Mouse (Mus musculus) neural tube, embryonic 11.5 days (tissue): ENCODE results near the gene A630095N17Rik. TPM values are rescaled to one million over a fixed set of nuclear protein-coding genes. Genes with fewer than 3 reads are reported as not detected.

Source experiments
- ATAC-seq: fragments of 200-750 bp; cut with Nextera tagmentation; 2 replicates; pipeline ENCODE4 v1.8.0; 2017; ENCODE audit warnings: moderate number of reproducible peaks, mild to moderate bottlenecking, moderate TSS enrichment, moderate library complexity; ENCODE audit not compliant: insufficient read depth, low FRiP score, low TSS enrichment
- DNase-seq: peaks from one replicate; pipeline ENCODE4 v3.0.0-alpha.2; 2015; ENCODE audit warnings: low spot score
- H3K27ac ChIP-seq: fragments of 300-500 bp; sonication (generic); 2 replicates; pipeline ENCODE4 v1.5.1; 2014; ENCODE audit warnings: low read depth, mild to moderate bottlenecking, low read length
- H3K27me3 ChIP-seq: fragments of 300-500 bp; sonication (generic); 2 replicates; pipeline ENCODE4 v1.6.1; 2014; ENCODE audit warnings: mild to moderate bottlenecking, low read length, mixed read lengths; ENCODE audit not compliant: control insufficient read depth, insufficient read depth
- H3K36me3 ChIP-seq: fragments of 300-500 bp; sonication (generic); 2 replicates; pipeline ENCODE4 v1.6.1; 2014; ENCODE audit warnings: mild to moderate bottlenecking, low read length, moderate library complexity, mixed read lengths; ENCODE audit not compliant: control insufficient read depth, insufficient read depth
- H3K4me1 ChIP-seq: fragments of 300-500 bp; sonication (generic); 2 replicates; pipeline ENCODE4 v1.6.1; 2014; ENCODE audit warnings: low read length, mixed read lengths; ENCODE audit not compliant: control insufficient read depth, insufficient read depth
- H3K4me2 ChIP-seq: fragments of 300-500 bp; sonication (generic); 2 replicates; pipeline ENCODE4 v1.6.1; 2014; ENCODE audit warnings: low read depth, mild to moderate bottlenecking, moderate library complexity
- H3K4me3 ChIP-seq: fragments of 300-500 bp; sonication (generic); 2 replicates; pipeline ENCODE4 v1.5.1; 2014; ENCODE audit warnings: low read depth, low read length
- H3K9ac ChIP-seq: fragments of 300-500 bp; sonication (generic); 2 replicates; pipeline ENCODE4 v1.6.1; 2014; ENCODE audit warnings: mild to moderate bottlenecking, low read length
- H3K9me3 ChIP-seq: fragments of 300-500 bp; sonication (generic); 2 replicates; pipeline ENCODE4 v1.6.1; 2016; ENCODE audit warnings: low read length; ENCODE audit not compliant: control insufficient read depth
- WGBS: fragments of 180-500 bp; shearing (Covaris S2); extraction: QIAGEN DNeasy Blood & Tissue Kit; methylation state at CpG from one replicate; pipeline ENCODE4 v1.1.7; 2014; 5-methylcytosine and 5-hydroxymethylcytosine counted together
- polyA plus RNA-seq: library from polyadenylated mRNA; unstranded; fragments of >200 nt; fragmentation: Nextera tagmentation; extraction: Ambion mirVana; gene quantifications from 2 replicates; pipeline ENCODE4 v1.2.1, GENCODE M21; 2014

Gene A630095N17Rik
- polyA plus RNA-seq, 1 experiment from 2014 or later = not detected

DNA sequence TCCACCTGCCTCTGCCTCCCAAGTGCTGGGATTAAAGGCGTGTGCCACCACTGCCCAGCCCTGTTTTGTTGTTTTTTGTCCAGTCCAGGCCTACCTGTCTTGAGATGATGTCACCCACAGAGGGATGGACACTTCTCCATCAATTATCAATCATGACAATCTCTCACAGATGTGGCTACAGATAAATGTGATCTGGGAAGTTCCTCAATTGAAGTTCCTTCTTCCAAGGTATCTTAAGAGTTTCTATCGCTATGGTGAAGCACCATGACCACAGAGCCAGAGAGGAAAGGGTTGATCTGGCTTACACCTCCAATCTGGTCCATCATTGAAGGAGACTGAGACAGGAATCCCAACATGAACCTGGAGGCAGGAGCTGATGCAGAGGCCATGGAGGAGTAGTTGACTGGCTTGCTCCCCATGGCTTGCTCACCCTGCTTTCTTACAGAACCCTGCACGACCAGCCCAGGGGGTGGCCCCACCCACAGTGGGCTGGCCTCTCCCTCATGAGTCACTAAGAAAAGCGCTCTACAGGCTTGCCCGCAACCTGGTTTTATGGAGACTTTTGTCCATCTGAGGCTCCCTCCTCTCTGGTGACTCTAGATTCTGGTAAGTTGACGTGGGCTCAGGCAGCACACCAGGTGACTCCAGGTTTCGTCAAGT lies 1.4 kb downstream of the A630095N17Rik start:
- Histone ChIP-seq H3K36me3 (no peaks in the 10 kb centered on the region), H3K9ac (no peak overlapping the region), H3K27ac (no peak overlapping the region), H3K4me1 (no peaks in the 10 kb centered on the region), H3K4me3 (no peak overlapping the region), H3K4me2 (no peak overlapping the region), H3K9me3 (no peaks in the 10 kb centered on the region), H3K27me3 (no peaks in the 10 kb centered on the region)
- WGBS = 73% methylated on average over 7 of the region's 7 CpGs
- DNase-seq (no peak), ATAC-seq (no peak)

DNA sequence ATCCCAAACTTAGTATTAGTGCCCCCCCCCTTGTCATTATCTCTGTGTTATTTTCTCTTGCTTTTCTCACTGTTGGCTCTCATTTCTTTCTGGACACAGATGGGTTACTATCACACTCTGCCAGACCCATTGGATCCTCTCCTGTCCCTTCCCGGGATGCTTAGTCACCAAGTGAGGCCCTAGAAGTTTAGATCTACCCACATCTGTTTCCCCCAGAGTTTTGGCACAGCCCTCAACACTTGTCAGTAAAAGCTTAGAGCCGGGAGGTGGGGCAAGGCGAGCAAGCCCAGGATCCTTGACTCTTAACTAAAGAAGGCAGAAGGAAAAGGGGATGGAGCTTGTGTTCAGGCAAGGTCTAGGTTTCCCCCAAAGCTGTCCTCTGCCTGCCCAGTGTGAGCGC lies 2.7 kb downstream of the A630095N17Rik start:
- DNase-seq (no peak), ATAC-seq (no peak)
- no peaks in the 10 kb centered on the region for H3K36me3 ChIP-seq
- H3K4me2 ChIP-seq = no peak overlapping the region
- H3K27me3 ChIP-seq = no peaks in the 10 kb centered on the region
- H3K4me3 ChIP-seq = no peak overlapping the region
- no peak overlapping the region for H3K27ac ChIP-seq
- no peaks in the 10 kb centered on the region for H3K4me1 ChIP-seq
- H3K9ac ChIP-seq = no peak overlapping the region
- H3K9me3 ChIP-seq = no peaks in the 10 kb centered on the region
- WGBS = 79% methylated on average over 4 of the region's 4 CpGs

DNA sequence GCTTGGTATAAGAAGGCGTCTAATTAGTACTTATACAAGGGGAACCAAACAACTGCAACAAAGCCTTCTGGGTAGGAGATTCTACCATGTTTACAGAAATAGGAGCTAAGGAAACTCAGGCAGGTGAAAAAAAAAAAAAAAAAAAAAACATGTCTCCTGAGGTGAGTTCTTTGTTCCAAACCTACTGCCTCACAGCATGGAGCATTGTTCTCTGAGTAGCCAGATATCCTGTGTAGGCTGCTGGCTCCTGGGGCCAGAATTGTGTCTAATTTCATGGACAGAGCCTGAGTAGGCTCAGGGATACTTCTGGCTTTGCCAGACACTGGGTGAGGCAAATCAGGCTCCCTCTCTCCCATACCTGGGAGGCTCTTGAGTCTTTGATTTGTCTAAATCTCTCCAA lies 4.2 kb downstream of the A630095N17Rik start:
- H3K4me1 ChIP-seq = no peaks in the 10 kb centered on the region
- H3K9me3 ChIP-seq = no peaks in the 10 kb centered on the region
- no peaks in the 10 kb centered on the region for H3K36me3 ChIP-seq
- DNase-seq (no peak), ATAC-seq (no peak)
- no peak overlapping the region for H3K9ac ChIP-seq
- WGBS = 69% methylated on average over 1 of the region's 1 CpGs
- no peak overlapping the region for H3K27ac ChIP-seq
- 0 out of 2 replicates have a peak, but pooled peaks cover 3% of the 10 kb centered on the region for H3K27me3 ChIP-seq
- H3K4me2 ChIP-seq = no peak overlapping the region
- no peak overlapping the region for H3K4me3 ChIP-seq

DNA sequence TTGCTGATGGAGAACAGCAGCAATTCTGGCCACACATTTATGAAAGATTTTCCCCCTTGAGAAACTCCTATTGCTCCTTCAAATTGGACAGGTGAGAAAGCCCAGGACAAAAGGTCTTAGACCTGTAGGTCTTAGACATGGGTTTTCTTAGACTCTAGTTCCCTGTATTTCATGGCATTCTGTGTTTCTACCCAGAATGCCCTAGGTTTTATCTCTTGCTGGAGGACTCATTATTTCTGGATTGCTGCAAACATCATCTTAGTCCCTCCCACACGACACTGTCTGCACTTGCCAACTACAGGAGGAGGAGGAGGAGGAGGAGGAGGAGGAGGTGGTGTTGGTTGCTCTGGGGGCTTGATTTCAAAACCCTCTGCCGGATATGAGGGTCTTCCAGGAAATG lies 5.8 kb downstream of the A630095N17Rik start:
- Histone ChIP-seq H3K9ac (no peak overlapping the region), H3K4me2 (no peak overlapping the region), H3K27me3 (0 out of 2 replicates have a peak, but pooled peaks cover 7% of the 10 kb centered on the region), H3K27ac (no peak overlapping the region), H3K4me3 (no peak overlapping the region), H3K4me1 (no peaks in the 10 kb centered on the region), H3K36me3 (no peaks in the 10 kb centered on the region), H3K9me3 (no peaks in the 10 kb centered on the region)
- DNase-seq (no peak), ATAC-seq (no peak)
- WGBS = 71% methylated on average over 2 of the region's 2 CpGs

DNA sequence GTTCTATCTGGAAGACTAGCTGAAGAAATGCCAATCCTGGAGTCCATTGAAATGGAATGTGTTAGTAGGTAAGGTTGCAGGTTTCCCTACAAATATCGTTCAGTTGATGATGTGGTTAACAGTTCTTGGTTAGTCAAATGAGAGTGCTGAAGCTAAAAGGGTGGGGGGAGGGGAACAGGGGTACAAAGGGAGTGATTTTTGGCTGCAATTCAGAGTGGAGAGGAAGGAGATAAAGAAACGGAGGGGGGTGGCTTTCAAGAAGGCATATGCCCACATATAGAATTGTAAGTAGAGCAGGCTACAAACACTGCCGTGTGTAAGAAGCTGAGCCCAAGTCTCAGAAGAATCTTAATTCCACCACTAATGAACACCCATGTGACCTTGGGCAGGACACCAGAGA lies 6.4 kb downstream of the A630095N17Rik start:
- Histone ChIP-seq H3K9ac (no peak overlapping the region), H3K4me2 (no peak overlapping the region), H3K4me1 (no peaks in the 10 kb centered on the region), H3K4me3 (no peak overlapping the region), H3K36me3 (no peaks in the 10 kb centered on the region), H3K27me3 (peaks cover 12% of the 10 kb centered on the region), H3K9me3 (no peaks in the 10 kb centered on the region), H3K27ac (no peak overlapping the region)
- WGBS = 69% methylated on average over 3 of the region's 3 CpGs
- DNase-seq = no peak
- no peak for ATAC-seq

DNA sequence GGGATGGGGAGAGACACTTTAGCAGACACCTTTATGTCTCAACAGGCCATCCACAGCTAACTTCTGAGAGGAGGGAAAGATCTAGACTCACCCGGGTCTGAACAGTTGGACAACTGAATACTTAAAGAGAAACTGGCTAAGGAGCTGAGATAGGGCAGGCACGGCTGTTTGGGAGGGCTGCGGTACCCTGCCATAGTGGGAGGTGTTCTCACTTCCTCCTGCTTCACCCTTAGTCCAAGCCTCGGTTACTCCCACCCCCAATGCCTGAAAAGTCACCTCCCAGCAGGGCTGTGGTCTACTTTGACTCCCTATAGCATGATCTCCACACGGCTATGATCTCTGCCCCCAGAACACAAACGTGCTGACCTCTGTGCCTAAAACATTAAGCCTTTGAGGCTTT lies 8.4 kb downstream of the A630095N17Rik start:
- H3K27me3 ChIP-seq = peaks cover 32% of the 10 kb centered on the region
- H3K27ac ChIP-seq = no peak overlapping the region
- peaks cover 12% of the 10 kb centered on the region for H3K4me1 ChIP-seq
- no peak overlapping the region for H3K4me3 ChIP-seq
- no peak overlapping the region for H3K9ac ChIP-seq
- ATAC-seq (no peak), DNase-seq (no peak)
- H3K9me3 ChIP-seq = no peaks in the 10 kb centered on the region; the same call in 1 of the 2 replicates
- H3K36me3 ChIP-seq = no peaks in the 10 kb centered on the region
- 74% methylated on average over 6 of the region's 6 CpGs for WGBS
- no peak overlapping the region for H3K4me2 ChIP-seq

DNA sequence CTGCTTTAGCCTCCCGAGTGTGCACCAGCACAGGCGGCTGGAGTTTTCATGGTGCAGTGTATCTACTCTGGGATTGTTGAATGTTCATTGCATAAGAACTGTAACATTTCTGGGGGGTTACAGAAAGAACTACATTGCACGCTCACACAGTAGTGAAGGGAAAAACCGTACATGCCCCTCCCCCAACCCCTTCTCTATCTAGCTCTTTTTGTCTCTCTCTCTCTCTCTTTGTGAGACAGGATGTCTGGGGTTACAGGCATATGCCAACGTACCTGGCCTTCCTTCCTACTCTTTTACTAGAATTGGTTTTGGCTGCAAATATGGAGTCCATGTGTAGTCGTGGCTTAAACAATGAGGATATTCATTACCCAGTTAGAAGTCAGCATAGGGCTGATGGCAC lies 9.0 kb downstream of the A630095N17Rik start:
- Histone ChIP-seq H3K27me3 (peaks cover 37% of the 10 kb centered on the region), H3K36me3 (no peaks in the 10 kb centered on the region), H3K4me2 (no peak overlapping the region), H3K4me1 (peaks cover 13% of the 10 kb centered on the region), H3K4me3 (no peak overlapping the region), H3K9ac (no peak overlapping the region), H3K9me3 (no peaks in the 10 kb centered on the region; the same call in 1 of the 2 replicates), H3K27ac (no peak overlapping the region)
- ATAC-seq (no peak), DNase-seq (no peak)
- 82% methylated on average over 6 of the region's 6 CpGs for WGBS

DNA sequence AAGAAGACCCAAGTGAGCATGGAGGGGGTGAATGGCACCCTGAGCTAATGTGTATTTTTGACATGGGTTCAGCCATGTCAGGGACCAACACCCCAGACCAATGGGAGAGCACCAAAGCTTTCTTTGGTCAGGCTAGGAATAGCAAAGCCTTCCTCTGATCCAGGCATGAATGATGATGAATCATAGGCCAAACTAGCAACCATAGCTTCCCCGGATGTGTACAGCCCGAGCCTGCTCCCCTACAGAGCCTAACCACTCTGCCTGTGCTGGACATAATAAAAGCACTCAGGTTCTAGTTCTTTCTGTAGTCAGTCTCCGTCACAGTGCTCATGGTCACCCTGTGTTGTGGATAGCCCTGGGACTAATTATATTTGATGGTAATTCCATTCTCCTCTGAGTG lies 10.4 kb downstream of the A630095N17Rik start:
- ATAC-seq (no peak), DNase-seq (no peak)
- no peaks in the 10 kb centered on the region for H3K36me3 ChIP-seq
- H3K9me3 ChIP-seq = no peaks in the 10 kb centered on the region; the same call in 1 of the 2 replicates
- no peak overlapping the region for H3K4me3 ChIP-seq
- no peak overlapping the region for H3K4me2 ChIP-seq
- no peak overlapping the region for H3K27ac ChIP-seq
- no peak overlapping the region for H3K9ac ChIP-seq
- WGBS = 83% methylated on average over 3 of the region's 3 CpGs
- H3K27me3 ChIP-seq = peaks cover 46% of the 10 kb centered on the region
- peaks cover 13% of the 10 kb centered on the region for H3K4me1 ChIP-seq

DNA sequence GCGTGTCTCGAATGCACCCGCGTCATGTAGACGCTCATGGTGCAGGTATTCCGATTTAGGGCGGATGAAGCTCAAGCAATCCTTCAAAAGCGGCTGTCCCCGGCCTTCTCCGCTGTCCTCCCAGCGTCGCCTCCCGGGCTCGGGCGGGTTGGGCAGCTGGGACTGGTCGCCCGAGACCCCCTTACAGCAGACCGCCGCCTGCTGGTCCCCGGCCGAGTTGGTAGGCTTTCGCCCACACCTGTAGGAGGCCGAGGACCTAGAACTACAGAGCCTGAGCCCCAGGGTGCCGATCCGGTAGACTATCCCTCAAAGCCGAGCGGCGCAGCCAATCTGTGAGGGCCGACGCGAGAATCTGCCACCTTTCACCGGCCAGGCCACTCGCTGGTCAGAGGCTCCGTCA lies 12.4 kb downstream of the A630095N17Rik start, which contains the start of gene Tuba4a:
Gene Tuba4a, minus strand, starts transcription at position 335 of the 400 bp plus-strand sequence.
- H3K27ac ChIP-seq = no peak within 1 kb of the TSS
- H3K4me3 ChIP-seq = peak within 1 kb of the TSS; percentile 49

More for the DNA sequence above, 12.4 kb downstream of the A630095N17Rik start, which contains the start of gene Tuba4a:
- 0 out of 2 replicates have a peak, but pooled peaks have one; percentile 41 for ATAC-seq
- Histone ChIP-seq H3K4me2 (peak within 1 kb of the TSS; percentile 92), H3K27me3 (peaks cover 46% of the 10 kb centered on the region), H3K9me3 (no peaks in the 10 kb centered on the region; the same call in 1 of the 2 replicates), H3K36me3 (no peaks in the 10 kb centered on the region; the same call in 1 of the 2 replicates), H3K4me1 (peaks cover 13% of the 10 kb centered on the region), H3K9ac (peak within 1 kb of the TSS; percentile 36; the same call in 1 of the 2 replicates)
- WGBS = under 1% methylated on average over 34 of the region's 34 CpGs
- peak; percentile 37 for DNase-seq
